Mouse (Mus musculus) kidney, adult 8-10 months (tissue): ENCODE results near the gene Ptgfr.

Experiments
- DNase-seq, 2 experiments: peaks; one replicate each; pipeline ENCODE4 v3.0.0; 2022

Gene Ptgfr

GRCm38 (mm10) chr3:151836871-151837680 lies at the start of gene Ptgfr:
Ptgfr (minus strand) TSS chr3:151837630.
- peak; percentile 50 to 65 for DNase-seq

- no peak for DNase-seq
Observed at GRCm38 (mm10) chr3:151883881-151884280, 46.5 kb upstream of the Ptgfr start.

GRCm38 (mm10) chr3:151879981-151880380 lies 42.6 kb upstream of the Ptgfr start:
- DNase-seq: peak; percentile 9 to 76

GRCm38 (mm10) chr3:151868970-151869369 lies 31.5 kb upstream of the Ptgfr start:
- DNase-seq: no peak

- DNase-seq: no peak
Observed at GRCm38 (mm10) chr3:151851344-151851743, 13.9 kb upstream of the Ptgfr start.

- DNase-seq: peak in 1 of 2 experiments; percentile 23
Observed at GRCm38 (mm10) chr3:151850621-151851020, 13.2 kb upstream of the Ptgfr start.

GRCm38 (mm10) chr3:151846292-151846691 lies 8.9 kb upstream of the Ptgfr start:
- no peak for DNase-seq

GRCm38 (mm10) chr3:151844361-151845154 lies 7.1 kb upstream of the Ptgfr start:
- DNase-seq: no peak

GRCm38 (mm10) chr3:151840688-151841087 lies 3.3 kb upstream of the Ptgfr start:
- no peak for DNase-seq

- peak; percentile 63 to 80 for DNase-seq
Observed at GRCm38 (mm10) chr3:151838372-151838771, 942 bp upstream of the Ptgfr start.

- DNase-seq: no peak
Observed at GRCm38 (mm10) chr3:151837749-151838148, 319 bp upstream of the Ptgfr start.

GRCm38 (mm10) chr3:151836451-151836850 lies 979 bp downstream of the Ptgfr start:
- DNase-seq: no peak

GRCm38 (mm10) chr3:151835831-151836230 lies 1.6 kb downstream of the Ptgfr start:
- no peak for DNase-seq

- no peak for DNase-seq
Observed at GRCm38 (mm10) chr3:151827950-151828610, 9.3 kb downstream of the Ptgfr start.

- no peak for DNase-seq
Observed at GRCm38 (mm10) chr3:151819811-151820210, 17.6 kb downstream of the Ptgfr start.

GRCm38 (mm10) chr3:151818265-151818664 lies 19.2 kb downstream of the Ptgfr start:
- DNase-seq: peak; percentile 33 to 51

- no peak for DNase-seq
Observed at GRCm38 (mm10) chr3:151808613-151809012, 28.8 kb downstream of the Ptgfr start.

GRCm38 (mm10) chr3:151788622-151789021 lies 48.8 kb downstream of the Ptgfr start:
- no peak for DNase-seq

GRCm38 (mm10) chr3:151775089-151775488 lies 62.3 kb downstream of the Ptgfr start:
- peak; percentile 16 to 47 for DNase-seq

GRCm38 (mm10) chr3:151771074-151771473 lies 66.4 kb downstream of the Ptgfr start:
- peak; percentile 27 to 70 for DNase-seq

GRCm38 (mm10) chr3:151749737-151750136 lies 87.7 kb downstream of the Ptgfr start, which contains the start of gene Ifi44:
Ifi44 (minus strand) TSS chr3:151749960.
- peak; percentile 18 to 31 for DNase-seq

- no peak for DNase-seq
Observed at GRCm38 (mm10) chr3:151748514-151748913, 88.9 kb downstream of the Ptgfr start.
